Mouse (Mus musculus) lung, embryonic 14.5 days (tissue): Measurements from ENCODE around the gene Ccnl2. TPM values are rescaled to one million over a fixed set of nuclear protein-coding genes. Genes with fewer than 3 reads are reported as not detected.
"Not testable (repeated sequence)": the region's sequence is repeated elsewhere in the genome, so short reads cannot be mapped to it uniquely, and the experiment has no call there.

Experiments
- ATAC-seq: fragments of 200-750 bp; cut with Nextera tagmentation; 2 replicates; pipeline ENCODE4 v1.8.0; 2017; ENCODE audit warnings: mild to moderate bottlenecking, moderate TSS enrichment, moderate library complexity; ENCODE audit not compliant: insufficient read depth
- DNase-seq: peaks from one replicate; pipeline ENCODE4 v3.0.0-alpha.2; 2015
- H3K27ac ChIP-seq: fragments of 300-500 bp; sonication (generic); 2 replicates; pipeline ENCODE4 v1.5.1; 2014; ENCODE audit warnings: low read depth, mild to moderate bottlenecking, moderate library complexity
- H3K27me3 ChIP-seq: fragments of 300-500 bp; sonication (generic); 2 replicates; pipeline ENCODE4 v1.6.1; 2014; ENCODE audit warnings: low read length, control low read depth; ENCODE audit not compliant: insufficient read depth
- H3K36me3 ChIP-seq: fragments of 300-500 bp; sonication (generic); 2 replicates; pipeline ENCODE4 v1.6.1; 2014; ENCODE audit warnings: control low read depth; ENCODE audit not compliant: insufficient read depth
- H3K4me1 ChIP-seq: fragments of 300-500 bp; sonication (generic); 2 replicates; pipeline ENCODE4 v1.6.1; 2014; ENCODE audit warnings: antibody characterized with exemption, control low read depth; ENCODE audit not compliant: insufficient read depth
- H3K4me2 ChIP-seq: fragments of 300-500 bp; sonication (generic); 2 replicates; pipeline ENCODE4 v1.6.1; 2014; ENCODE audit warnings: mild to moderate bottlenecking
- H3K4me3 ChIP-seq: fragments of 300-500 bp; sonication (generic); 2 replicates; pipeline ENCODE4 v1.5.1; 2014; ENCODE audit warnings: low read depth, low read length
- H3K9ac ChIP-seq: fragments of 300-500 bp; sonication (generic); 2 replicates; pipeline ENCODE4 v1.6.1; 2014
- H3K9me3 ChIP-seq: fragments of 300-500 bp; sonication (generic); 2 replicates; pipeline ENCODE4 v1.6.1; 2016; ENCODE audit warnings: low read depth, low read length, control low read depth
- CTCF ChIP-seq: IDR thresholded peaks from 2 replicates; pipeline ENCODE4 v1.5.1; 2016; ENCODE audit warnings: antibody characterized with exemption, low read depth
- WGBS: fragments of 180-500 bp; shearing (Covaris S2); extraction: QIAGEN DNeasy Blood & Tissue Kit; methylation state at CpG from one replicate; pipeline ENCODE4 v1.1.7; 2014; 5-methylcytosine and 5-hydroxymethylcytosine counted together
- polyA plus RNA-seq: library from polyadenylated mRNA; unstranded; fragments of >200 nt; fragmentation: Nextera tagmentation; extraction: Ambion mirVana; gene quantifications from 2 replicates; pipeline ENCODE4 v1.2.1, GENCODE M21; 2014

The Ccnl2 gene
- polyA plus RNA-seq, 1 experiment from 2014 or later = 174 TPM

- H3K36me3 ChIP-seq = no peaks in the 10 kb centered on the region
- ATAC-seq (peak; percentile 24; the same call in 1 of the 2 replicates), DNase-seq (no peak)
- 0 out of 2 replicates have a peak, but pooled peaks cover 6% of the 10 kb centered on the region for H3K4me1 ChIP-seq
- peak overlapping the region; percentile 70; the same call in 1 of the 2 replicates for H3K27ac ChIP-seq
- TF ChIP-seq CTCF = no peak
- peak overlapping the region; percentile 82 for H3K9ac ChIP-seq
- H3K9me3 ChIP-seq = no peaks in the 10 kb centered on the region
- peak overlapping the region; percentile 81 for H3K4me2 ChIP-seq
- no peaks in the 10 kb centered on the region for H3K27me3 ChIP-seq
- WGBS = 33% methylated on average over 16 of the region's 16 CpGs
- H3K4me3 ChIP-seq = peak overlapping the region; percentile 60
Measured at GRCm38 (mm10) chr4:155783486-155784080, 28.7 kb upstream of the Ccnl2 start.

- WGBS = under 1% methylated on average over 52 of the region's 52 CpGs
- H3K4me1 ChIP-seq = 0 out of 2 replicates have a peak, but pooled peaks cover 6% of the 10 kb centered on the region
- peak; percentile 92 for DNase-seq
- H3K4me3 ChIP-seq = peak overlapping the region; percentile 60
- ATAC-seq = peak; percentile 88
- H3K36me3 ChIP-seq = no peaks in the 10 kb centered on the region
- TF ChIP-seq CTCF = peak; percentile 77
- H3K27ac ChIP-seq = peak overlapping the region; percentile 70
- H3K27me3 ChIP-seq = no peaks in the 10 kb centered on the region
- H3K9me3 ChIP-seq = no peaks in the 10 kb centered on the region
- H3K4me2 ChIP-seq = peak overlapping the region; percentile 81
- peak overlapping the region; percentile 82 for H3K9ac ChIP-seq
Measured at GRCm38 (mm10) chr4:155784081-155784701, 28.1 kb upstream of the Ccnl2 start.

- Histone ChIP-seq H3K4me1 (0 out of 2 replicates have a peak, but pooled peaks cover 6% of the 10 kb centered on the region), H3K4me3 (no peak overlapping the region), H3K27ac (no peak overlapping the region), H3K4me2 (no peak overlapping the region), H3K9ac (no peak overlapping the region), H3K27me3 (no peaks in the 10 kb centered on the region), H3K9me3 (no peaks in the 10 kb centered on the region), H3K36me3 (no peaks in the 10 kb centered on the region)
- no peak for TF ChIP-seq CTCF
- no peak for DNase-seq
- no peak for ATAC-seq
- 76% methylated on average over 10 of the region's 10 CpGs for WGBS
Measured at GRCm38 (mm10) chr4:155785246-155785645, 27.0 kb upstream of the Ccnl2 start.

GRCm38 (mm10) chr4:155785819-155786218 lies 26.5 kb upstream of the Ccnl2 start, which contains the start of gene Tmem88b:
TSS of gene Tmem88b (minus strand) at chr4:155785874.
- Histone ChIP-seq H3K27ac (no peak within 1 kb of the TSS), H3K4me1 (0 out of 2 replicates have a peak, but pooled peaks cover 6% of the 10 kb centered on the region), H3K9me3 (no peaks in the 10 kb centered on the region), H3K9ac (peak within 1 kb of the TSS; percentile 82; the same call in 1 of the 2 replicates), H3K36me3 (no peaks in the 10 kb centered on the region), H3K4me2 (peak within 1 kb of the TSS; percentile 81), H3K4me3 (peak within 1 kb of the TSS; percentile 60; the same call in 1 of the 2 replicates), H3K27me3 (no peaks in the 10 kb centered on the region)
- ATAC-seq = no peak
- 61% methylated on average over 5 of the region's 5 CpGs for WGBS
- peak; percentile 23; the same call in 1 of the 2 replicates for TF ChIP-seq CTCF
- DNase-seq = no peak

GRCm38 (mm10) chr4:155788300-155788699 lies 24.0 kb upstream of the Ccnl2 start:
- H3K27me3 ChIP-seq = no peaks in the 10 kb centered on the region; the same call in 1 of the 2 replicates
- 0 out of 2 replicates have a peak, but pooled peaks cover 3% of the 10 kb centered on the region for H3K4me1 ChIP-seq
- TF ChIP-seq CTCF = no peak
- WGBS = 63% methylated on average over 3 of the region's 3 CpGs
- DNase-seq (no peak), ATAC-seq (no peak)
- no peak overlapping the region for H3K4me2 ChIP-seq
- H3K9me3 ChIP-seq = no peaks in the 10 kb centered on the region
- H3K9ac ChIP-seq = no peak overlapping the region
- no peak overlapping the region for H3K4me3 ChIP-seq
- no peak overlapping the region for H3K27ac ChIP-seq
- H3K36me3 ChIP-seq = no peaks in the 10 kb centered on the region

- H3K27me3 ChIP-seq, H3K4me1 ChIP-seq, H3K9ac ChIP-seq, ATAC-seq, H3K4me2 ChIP-seq, H3K4me3 ChIP-seq, H3K9me3 ChIP-seq, H3K27ac ChIP-seq, DNase-seq, H3K36me3 ChIP-seq: not testable (repeated sequence)
- 69% methylated on average over 4 of the region's 4 CpGs for WGBS
Measured at GRCm38 (mm10) chr4:155788833-155789232, 23.5 kb upstream of the Ccnl2 start.

GRCm38 (mm10) chr4:155790021-155790489 lies 22.2 kb upstream of the Ccnl2 start, which contains the start of gene Ankrd65:
TSS of gene Ankrd65 (plus strand) at chr4:155790439.
- Histone ChIP-seq H3K36me3 (no peaks in the 10 kb centered on the region), H3K9ac (0 out of 2 replicates have a peak within 1 kb of the TSS, but pooled peaks have one; percentile 6), H3K4me2 (no peak within 1 kb of the TSS), H3K4me3 (no peak within 1 kb of the TSS), H3K9me3 (no peaks in the 10 kb centered on the region), H3K27ac (no peak within 1 kb of the TSS), H3K27me3 (no peaks in the 10 kb centered on the region; the same call in 1 of the 2 replicates), H3K4me1 (no peaks in the 10 kb centered on the region)
- ATAC-seq (no peak), DNase-seq (no peak)
- WGBS = 85% methylated on average over 3 of the region's 3 CpGs
- no peak for TF ChIP-seq CTCF
